Mouse (Mus musculus): Measurements from ENCODE around the gene Car11. TPM values are rescaled to one million over a fixed set of nuclear protein-coding genes. Genes with fewer than 3 reads are reported as not detected.

The Car11 gene
- total RNA-seq, 2 experiments from 2014 or later = 182 TPM

Other genes with a start within 250 kb of the Car11 start
- 100 to 1,000 TPM; 230 to 234 TPM for gene Ftl1, start 240.0 kb upstream of the Car11 start, total RNA-seq (2021)
- gene Bax, start 232.9 kb upstream of the Car11 start, total RNA-seq (2021) = 10 to 100 TPM; 68.5 to 68.9 TPM
- gene Tulp2, start 218.0 kb upstream of the Car11 start, total RNA-seq (2021) = under 1 TPM in 1 of 2 experiments, not detected in 1; 0.20 TPM
- gene Gm45808, start 213.0 kb upstream of the Car11 start, total RNA-seq (2021) = 1 to 10 TPM in 1 of 2 experiments, under 1 TPM in 1; 0.91 to 1.2 TPM
- 1 to 10 TPM; 5.3 to 5.7 TPM for gene Dhdh, start 211.0 kb upstream of the Car11 start, total RNA-seq (2021)
- 100 to 1,000 TPM; 109 to 110 TPM for gene Nucb1, start 189.4 kb upstream of the Car11 start, total RNA-seq (2021)
- gene Ppp1r15a, start 173.6 kb upstream of the Car11 start, total RNA-seq (2021) = 10 to 100 TPM; 22.1 to 23.3 TPM
- under 1 TPM; 0.64 to 0.71 TPM for gene Plekha4, start 173.5 kb upstream of the Car11 start, total RNA-seq (2021)
- gene Hsd17b14, start 144.9 kb upstream of the Car11 start, total RNA-seq (2021) = not detected
- 10 to 100 TPM; 23.3 to 26.0 TPM for gene Bcat2, start 129.7 kb upstream of the Car11 start, total RNA-seq (2021)
- gene Fgf21, start 84.4 kb upstream of the Car11 start, total RNA-seq (2021) = not detected
- under 1 TPM in 1 of 2 experiments, not detected in 1; 0.18 TPM for gene Fut1, start 82.6 kb upstream of the Car11 start, total RNA-seq (2021)
- gene Izumo1, start 78.0 kb upstream of the Car11 start, total RNA-seq (2021) = not detected
- gene Rasip1, start 72.4 kb upstream of the Car11 start, total RNA-seq (2021) = 1 to 10 TPM; 6.0 to 6.3 TPM
- 1 to 10 TPM; 1.1 to 2.3 TPM for gene Mamstr, start 59.9 kb upstream of the Car11 start, total RNA-seq (2021)
- gene Fut2, start 33.4 kb upstream of the Car11 start, total RNA-seq (2021) = under 1 TPM in 1 of 2 experiments, not detected in 1; 0.12 TPM
- 10 to 100 TPM in 1 of 2 experiments, 1 to 10 TPM in 1; 6.8 to 13.4 TPM for gene Ntn5, start 15.8 kb upstream of the Car11 start, total RNA-seq (2021)
- 1 to 10 TPM; 2.5 to 3.5 TPM for gene Sec1, start 5.4 kb upstream of the Car11 start, total RNA-seq (2021)
- 10 to 100 TPM; 47.6 to 50.2 TPM for gene Dbp, start 5.2 kb downstream of the Car11 start, total RNA-seq (2021)
- 100 to 1,000 TPM; 359 to 364 TPM for gene Rpl18, start 15.6 kb downstream of the Car11 start, total RNA-seq (2021)
- 10 to 100 TPM; 35.8 to 37.2 TPM for gene Sphk2, start 18.2 kb downstream of the Car11 start, total RNA-seq (2021)
- gene Fam83e, start 21.4 kb downstream of the Car11 start, total RNA-seq (2021) = under 1 TPM; 0.25 to 0.27 TPM
- gene Spaca4, start 26.0 kb downstream of the Car11 start, total RNA-seq (2021) = not detected
- gene Lmtk3, start 83.9 kb downstream of the Car11 start, total RNA-seq (2021) = 100 to 1,000 TPM; 274 to 289 TPM
- 1 to 10 TPM; 8.1 to 8.9 TPM for gene Sult2b1, start 84.8 kb downstream of the Car11 start, total RNA-seq (2021)
- gene Cyth2, start 114.7 kb downstream of the Car11 start, total RNA-seq (2021) = 100 to 1,000 TPM; 135 to 155 TPM
- 1 to 10 TPM; 1.4 to 2.4 TPM for gene Kcnj14, start 124.9 kb downstream of the Car11 start, total RNA-seq (2021)
- gene Grwd1, start 131.1 kb downstream of the Car11 start, total RNA-seq (2021) = 10 to 100 TPM; 20.6 to 22.5 TPM
- gene Kdelr1, start 172.9 kb downstream of the Car11 start, total RNA-seq (2021) = 10 to 100 TPM; 71.5 to 73.9 TPM
- 10 to 100 TPM; 10.6 to 10.7 TPM for gene Grin2d, start 178.5 kb downstream of the Car11 start, total RNA-seq (2021)
- not detected for gene Syngr4, start 196.9 kb downstream of the Car11 start, total RNA-seq (2021)
- 10 to 100 TPM; 21.8 to 22.4 TPM for gene Tmem143, start 197.1 kb downstream of the Car11 start, total RNA-seq (2021)
- gene Emp3, start 221.6 kb downstream of the Car11 start, total RNA-seq (2021) = 1 to 10 TPM; 2.1 to 2.3 TPM
- gene Ccdc114, start 224.2 kb downstream of the Car11 start, total RNA-seq (2021) = 1 to 10 TPM; 4.1 to 4.2 TPM